Mouse (Mus musculus) limb, embryonic 12.5 days (tissue): ENCODE measurements around the gene Stt3b. TPM values are rescaled to one million over a fixed set of nuclear protein-coding genes. Genes with fewer than 3 reads are reported as not detected.

Experiments
- ATAC-seq: fragments of 200-750 bp; cut with Nextera tagmentation; 2 replicates; pipeline ENCODE4 v1.8.0; 2017; ENCODE audit warnings: low read depth, moderate TSS enrichment; ENCODE audit not compliant: insufficient number of reproducible peaks, insufficient read depth, low FRiP score, low TSS enrichment
- H3K27ac ChIP-seq: fragments of 300-500 bp; sonication (generic); 2 replicates; pipeline ENCODE4 v1.5.1; 2016; ENCODE audit warnings: mild to moderate bottlenecking, moderate library complexity
- H3K27me3 ChIP-seq: fragments of 300-500 bp; sonication (generic); 2 replicates; pipeline ENCODE4 v1.6.1; 2016; ENCODE audit warnings: mild to moderate bottlenecking, moderate library complexity
- H3K36me3 ChIP-seq: fragments of 300-500 bp; sonication (generic); 2 replicates; pipeline ENCODE4 v1.6.1; 2016; ENCODE audit warnings: mild to moderate bottlenecking, moderate library complexity
- H3K4me1 ChIP-seq: fragments of 300-500 bp; sonication (generic); replicated peaks from 2 replicates; pipeline ENCODE4 v1.6.1; 2016
- H3K4me2 ChIP-seq: fragments of 300-500 bp; sonication (generic); 2 replicates; pipeline ENCODE4 v1.6.1; 2016; ENCODE audit warnings: mild to moderate bottlenecking, moderate library complexity
- H3K4me3 ChIP-seq: fragments of 300-500 bp; sonication (generic); replicated peaks from 2 replicates; pipeline ENCODE4 v1.5.1; 2016; ENCODE audit warnings: mild to moderate bottlenecking
- H3K9ac ChIP-seq: fragments of 300-500 bp; sonication (generic); replicated peaks from 2 replicates; pipeline ENCODE4 v1.6.1; 2016; ENCODE audit warnings: mild to moderate bottlenecking, moderate library complexity
- H3K9me3 ChIP-seq: fragments of 300-500 bp; sonication (generic); 2 replicates; pipeline ENCODE4 v1.6.1; 2016; ENCODE audit warnings: mild to moderate bottlenecking, moderate library complexity
- WGBS: fragments of 180-500 bp; shearing (Covaris S2); methylation state at CpG from one replicate; pipeline ENCODE4 v1.1.7; 2016; 5-methylcytosine and 5-hydroxymethylcytosine counted together
- polyA plus RNA-seq: library from polyadenylated mRNA; unstranded; fragments of >200 nt; fragmentation: Nextera tagmentation; extraction: Ambion mirVana; gene quantifications from 2 replicates; pipeline ENCODE4 v1.2.1, GENCODE M21; 2016

Gene Stt3b
- polyA plus RNA-seq, 1 experiment from 2014 or later: 122 TPM

- Histone ChIP-seq H3K4me1 (peaks cover 29% of the 10 kb centered on the region), H3K9ac (no peak overlapping the region), H3K27me3 (no peaks in the 10 kb centered on the region), H3K4me3 (no peak overlapping the region), H3K9me3 (no peaks in the 10 kb centered on the region), H3K27ac (peak overlapping the region; percentile 64), H3K4me2 (peak overlapping the region; percentile 19; the same call in 1 of the 2 replicates), H3K36me3 (no peaks in the 10 kb centered on the region)
- 19% methylated on average over 7 of the region's 7 CpGs for WGBS
- ATAC-seq: peak; percentile 28; the same call in 1 of the 2 replicates
Observed at GRCm38 (mm10) chr9:115214572-115215571, 95.3 kb downstream of the Stt3b start.

- H3K4me3 ChIP-seq: no peak overlapping the region
- WGBS: 85% methylated on average over 5 of the region's 5 CpGs
- H3K9me3 ChIP-seq: no peaks in the 10 kb centered on the region
- peaks cover 29% of the 10 kb centered on the region for H3K4me1 ChIP-seq
- ATAC-seq: no peak
- H3K27me3 ChIP-seq: no peaks in the 10 kb centered on the region
- no peak overlapping the region for H3K9ac ChIP-seq
- no peak overlapping the region for H3K27ac ChIP-seq
- no peak overlapping the region for H3K4me2 ChIP-seq
- H3K36me3 ChIP-seq: no peaks in the 10 kb centered on the region
Observed at GRCm38 (mm10) chr9:115213755-115214264, 96.4 kb downstream of the Stt3b start.

GRCm38 (mm10) chr9:115210535-115210934, 99.7 kb downstream of the Stt3b start:
- no peak for ATAC-seq
- WGBS: 76% methylated on average over 12 of the region's 12 CpGs
- H3K4me2 ChIP-seq: no peak overlapping the region
- no peak overlapping the region for H3K27ac ChIP-seq
- H3K4me1 ChIP-seq: peaks cover 24% of the 10 kb centered on the region
- H3K4me3 ChIP-seq: no peak overlapping the region
- no peaks in the 10 kb centered on the region for H3K36me3 ChIP-seq
- H3K9ac ChIP-seq: no peak overlapping the region
- H3K9me3 ChIP-seq: no peaks in the 10 kb centered on the region
- no peaks in the 10 kb centered on the region for H3K27me3 ChIP-seq

- Histone ChIP-seq H3K4me2 (no peak overlapping the region), H3K9me3 (no peaks in the 10 kb centered on the region), H3K4me1 (peaks cover 24% of the 10 kb centered on the region), H3K9ac (no peak overlapping the region), H3K27me3 (no peaks in the 10 kb centered on the region), H3K36me3 (no peaks in the 10 kb centered on the region), H3K4me3 (no peak overlapping the region), H3K27ac (no peak overlapping the region)
- WGBS: 86% methylated on average over 7 of the region's 7 CpGs
- no peak for ATAC-seq
Observed at GRCm38 (mm10) chr9:115209737-115210136, 100.5 kb downstream of the Stt3b start.

GRCm38 (mm10) chr9:115206219-115206618, 104.0 kb downstream of the Stt3b start:
- Histone ChIP-seq H3K4me1 (peaks cover 24% of the 10 kb centered on the region), H3K36me3 (no peaks in the 10 kb centered on the region), H3K27ac (no peak overlapping the region), H3K4me3 (no peak overlapping the region), H3K9ac (no peak overlapping the region), H3K27me3 (no peaks in the 10 kb centered on the region; the same call in 1 of the 2 replicates), H3K4me2 (no peak overlapping the region), H3K9me3 (no peaks in the 10 kb centered on the region)
- ATAC-seq: no peak
- 70% methylated on average over 5 of the region's 5 CpGs for WGBS

GRCm38 (mm10) chr9:115205491-115205890, 104.7 kb downstream of the Stt3b start:
- Histone ChIP-seq H3K36me3 (no peaks in the 10 kb centered on the region), H3K4me3 (peak overlapping the region; percentile 16; the same call in 1 of the 2 replicates), H3K27me3 (no peaks in the 10 kb centered on the region; the same call in 1 of the 2 replicates), H3K9ac (no peak overlapping the region), H3K4me2 (peak overlapping the region; percentile 51), H3K9me3 (no peaks in the 10 kb centered on the region), H3K4me1 (peaks cover 19% of the 10 kb centered on the region), H3K27ac (no peak overlapping the region)
- ATAC-seq: 0 out of 2 replicates have a peak, but pooled peaks have one; percentile 53
- WGBS: 2% methylated on average over 6 of the region's 6 CpGs

GRCm38 (mm10) chr9:115203136-115203535, 107.1 kb downstream of the Stt3b start:
- no peaks in the 10 kb centered on the region; the same call in 1 of the 2 replicates for H3K27me3 ChIP-seq
- no peaks in the 10 kb centered on the region for H3K9me3 ChIP-seq
- H3K4me1 ChIP-seq: peaks cover 18% of the 10 kb centered on the region
- no peaks in the 10 kb centered on the region for H3K36me3 ChIP-seq
- WGBS: 63% methylated on average over 6 of the region's 6 CpGs
- ATAC-seq: no peak
- no peak overlapping the region for H3K4me3 ChIP-seq
- H3K9ac ChIP-seq: no peak overlapping the region
- no peak overlapping the region for H3K4me2 ChIP-seq
- no peak overlapping the region for H3K27ac ChIP-seq

- H3K9ac ChIP-seq: no peak overlapping the region
- H3K4me3 ChIP-seq: no peak overlapping the region
- no peaks in the 10 kb centered on the region; the same call in 1 of the 2 replicates for H3K27me3 ChIP-seq
- ATAC-seq: no peak
- H3K36me3 ChIP-seq: no peaks in the 10 kb centered on the region
- H3K4me1 ChIP-seq: peaks cover 17% of the 10 kb centered on the region
- no peak overlapping the region for H3K4me2 ChIP-seq
- no peak overlapping the region for H3K27ac ChIP-seq
- 78% methylated on average over 6 of the region's 6 CpGs for WGBS
- no peaks in the 10 kb centered on the region for H3K9me3 ChIP-seq
Observed at GRCm38 (mm10) chr9:115201264-115201663, 109.0 kb downstream of the Stt3b start.

- Histone ChIP-seq H3K27me3 (no peaks in the 10 kb centered on the region; the same call in 1 of the 2 replicates), H3K4me1 (peaks cover 12% of the 10 kb centered on the region), H3K4me2 (no peak overlapping the region), H3K4me3 (no peak overlapping the region), H3K27ac (no peak overlapping the region), H3K9ac (no peak overlapping the region), H3K36me3 (no peaks in the 10 kb centered on the region), H3K9me3 (no peaks in the 10 kb centered on the region)
- no peak for ATAC-seq
- 92% methylated on average over 15 of the region's 15 CpGs for WGBS
Observed at GRCm38 (mm10) chr9:115200166-115200862, 109.9 kb downstream of the Stt3b start.

- H3K9me3 ChIP-seq: peaks cover 3% of the 10 kb centered on the region; the same call in 1 of the 2 replicates
- no peak overlapping the region for H3K4me3 ChIP-seq
- no peaks in the 10 kb centered on the region for H3K27me3 ChIP-seq
- H3K4me1 ChIP-seq: peaks cover 9% of the 10 kb centered on the region
- no peak for ATAC-seq
- H3K36me3 ChIP-seq: no peaks in the 10 kb centered on the region
- no peak overlapping the region for H3K4me2 ChIP-seq
- H3K9ac ChIP-seq: no peak overlapping the region
- 76% methylated on average over 7 of the region's 7 CpGs for WGBS
- H3K27ac ChIP-seq: no peak overlapping the region
Observed at GRCm38 (mm10) chr9:115197082-115197481, 113.1 kb downstream of the Stt3b start.

- H3K4me3 ChIP-seq: no peak overlapping the region
- H3K9me3 ChIP-seq: peaks cover 3% of the 10 kb centered on the region; the same call in 1 of the 2 replicates
- no peaks in the 10 kb centered on the region for H3K36me3 ChIP-seq
- H3K4me2 ChIP-seq: no peak overlapping the region
- no peak overlapping the region for H3K9ac ChIP-seq
- H3K4me1 ChIP-seq: peaks cover 26% of the 10 kb centered on the region
- ATAC-seq: no peak
- 77% methylated on average over 3 of the region's 3 CpGs for WGBS
- H3K27me3 ChIP-seq: no peaks in the 10 kb centered on the region
- no peak overlapping the region for H3K27ac ChIP-seq
Observed at GRCm38 (mm10) chr9:115192890-115193289, 117.3 kb downstream of the Stt3b start.
